Mouse (Mus musculus): ENCODE measurements at regions not wholly inside any gene's neighbourhood (a gene's known extent, or its start where the extent isn't known, plus 50 kb on each side); places are given as distances from the start of the nearest gene placed in this dataset.

DNA sequence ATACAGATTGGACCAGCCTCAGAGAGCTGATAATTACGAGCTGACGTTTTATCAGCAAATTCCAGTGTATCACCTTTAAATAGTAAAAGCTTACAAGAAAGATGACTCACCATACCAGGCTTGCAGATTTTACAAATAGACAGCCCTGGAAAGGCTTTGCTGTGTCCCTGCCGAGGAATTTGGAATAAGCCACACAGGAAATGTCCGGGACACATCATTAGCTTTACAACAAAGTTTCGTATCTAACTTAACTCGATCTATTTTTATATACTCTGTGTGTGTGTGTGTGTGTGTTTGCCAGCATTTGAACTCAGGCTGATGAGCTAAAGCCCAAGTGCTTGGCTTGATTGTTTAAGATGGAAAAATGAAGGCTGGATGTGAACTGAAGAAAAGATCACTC lies 69.8 kb upstream of the Plekha5 start:
- TF ChIP-seq CTCF (IDR thresholded peaks at IDR 0.05; ENCODE audit: low read depth, low read length): no peak
- TF ChIP-seq POLR2A (IDR thresholded peaks at IDR 0.05; ENCODE audit: extremely low read depth, insufficient read depth, low read length): no peak
- 81% methylated on average over 6 of the region's 6 CpGs for WGBS
- Histone ChIP-seq H3K27ac (replicated peaks; ENCODE audit: insufficient read depth, low read depth, low read length) (no peak overlapping the region), H3K9ac (ENCODE audit: low read depth, low read length) (no peak overlapping the region), H3K27me3 (ENCODE audit: control insufficient read depth, insufficient read depth, low read length) (no peaks in the 10 kb centered on the region), H3K79me2 (ENCODE audit: control insufficient read depth, insufficient read depth, low read length) (no peaks in the 10 kb centered on the region), H3K36me3 (ENCODE audit: control insufficient read depth, insufficient read depth, low read length) (no peaks in the 10 kb centered on the region), H3K4me3 (ENCODE audit: insufficient read depth, low read depth, low read length) (no peak overlapping the region), H3K4me1 (ENCODE audit: control insufficient read depth, insufficient read depth, low read length) (no peaks in the 10 kb centered on the region)
- no peak for DNase-seq (ENCODE audit: extremely low read depth, low read depth, low spot score)

DNA sequence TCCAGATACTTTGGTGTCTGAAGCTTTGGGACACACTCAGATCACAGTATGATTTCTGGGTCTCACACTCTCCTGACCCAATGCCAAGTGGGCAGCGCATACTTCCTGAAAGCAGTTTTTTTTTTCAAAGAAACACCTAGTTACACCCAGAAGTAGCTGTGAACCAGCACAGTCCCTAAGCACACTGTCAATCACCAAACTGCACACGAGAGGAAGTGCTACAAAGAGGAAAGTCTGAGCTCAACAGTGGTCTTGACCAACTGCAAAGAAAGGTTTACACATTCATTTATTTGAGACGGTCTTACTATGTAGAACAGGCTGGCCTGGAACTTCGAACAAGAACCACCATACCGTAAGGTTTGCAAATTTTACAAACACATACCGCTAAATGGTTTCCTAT lies 70.2 kb upstream of the Plekha5 start:
- 78% methylated on average over 6 of the region's 6 CpGs for WGBS
- no peak overlapping the region for H3K4me3 ChIP-seq (ENCODE audit: insufficient read depth, low read depth, low read length)
- DNase-seq (ENCODE audit: extremely low read depth, low read depth, low spot score): no peak
- no peaks in the 10 kb centered on the region for H3K36me3 ChIP-seq (ENCODE audit: control insufficient read depth, insufficient read depth, low read length)
- H3K27ac ChIP-seq (replicated peaks; ENCODE audit: insufficient read depth, low read depth, low read length): no peak overlapping the region
- no peaks in the 10 kb centered on the region for H3K27me3 ChIP-seq (ENCODE audit: control insufficient read depth, insufficient read depth, low read length)
- no peak overlapping the region for H3K9ac ChIP-seq (ENCODE audit: low read depth, low read length)
- TF ChIP-seq CTCF (IDR thresholded peaks at IDR 0.05; ENCODE audit: low read depth, low read length) (no peak), POLR2A (IDR thresholded peaks at IDR 0.05; ENCODE audit: extremely low read depth, insufficient read depth, low read length) (no peak)
- no peaks in the 10 kb centered on the region for H3K79me2 ChIP-seq (ENCODE audit: control insufficient read depth, insufficient read depth, low read length)
- no peaks in the 10 kb centered on the region for H3K4me1 ChIP-seq (ENCODE audit: control insufficient read depth, insufficient read depth, low read length)

DNA sequence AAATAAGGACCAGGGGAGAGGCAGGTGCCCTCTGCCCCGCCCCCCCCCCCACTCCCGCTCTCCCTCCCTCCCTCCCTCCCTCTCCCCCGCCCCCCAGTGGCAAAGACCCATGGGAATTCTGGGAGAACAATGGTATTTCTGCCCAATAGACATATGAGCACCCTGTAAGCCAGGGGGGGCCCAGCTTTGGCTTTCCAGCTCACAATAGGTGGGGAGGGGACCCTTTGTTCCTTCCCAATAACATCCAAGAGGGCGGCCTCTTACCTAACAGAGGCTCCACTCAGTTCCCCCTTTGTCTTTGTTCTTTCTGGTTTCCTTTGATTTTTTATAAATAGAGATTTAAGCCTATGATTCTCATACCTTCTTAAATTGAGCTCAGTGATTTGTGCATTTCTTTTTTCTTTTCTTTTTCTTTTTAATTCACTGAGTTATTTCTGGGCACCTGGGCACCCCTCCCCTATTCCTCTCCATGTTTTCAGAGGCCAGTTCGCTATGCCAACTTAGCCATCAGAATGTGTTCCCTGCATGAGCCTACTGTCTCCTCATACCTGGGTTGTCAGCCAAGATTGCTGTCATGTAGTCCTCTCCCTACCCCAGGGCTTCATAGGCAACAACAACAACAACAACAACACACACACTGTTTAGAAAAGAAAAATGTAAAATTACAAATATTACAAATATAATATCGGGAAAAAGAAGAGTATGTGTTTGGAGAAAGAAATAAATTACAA lies 72.3 kb upstream of the Plekha5 start:
- WGBS: 93% methylated on average over 5 of the region's 6 CpGs
- no peaks in the 10 kb centered on the region for H3K4me1 ChIP-seq (ENCODE audit: control insufficient read depth, insufficient read depth, low read length)
- no peak for DNase-seq (ENCODE audit: extremely low read depth, low read depth, low spot score)
- no peak for TF ChIP-seq CTCF (IDR thresholded peaks at IDR 0.05; ENCODE audit: low read depth, low read length)
- no peak for TF ChIP-seq POLR2A (IDR thresholded peaks at IDR 0.05; ENCODE audit: extremely low read depth, insufficient read depth, low read length)
- no peaks in the 10 kb centered on the region for H3K79me2 ChIP-seq (ENCODE audit: control insufficient read depth, insufficient read depth, low read length)
- no peak overlapping the region for H3K4me3 ChIP-seq (ENCODE audit: insufficient read depth, low read depth, low read length)
- H3K9ac ChIP-seq (ENCODE audit: low read depth, low read length): no peak overlapping the region
- H3K27me3 ChIP-seq (ENCODE audit: control insufficient read depth, insufficient read depth, low read length): no peaks in the 10 kb centered on the region
- H3K36me3 ChIP-seq (ENCODE audit: control insufficient read depth, insufficient read depth, low read length): no peaks in the 10 kb centered on the region
- no peak overlapping the region for H3K27ac ChIP-seq (replicated peaks; ENCODE audit: insufficient read depth, low read depth, low read length)

DNA sequence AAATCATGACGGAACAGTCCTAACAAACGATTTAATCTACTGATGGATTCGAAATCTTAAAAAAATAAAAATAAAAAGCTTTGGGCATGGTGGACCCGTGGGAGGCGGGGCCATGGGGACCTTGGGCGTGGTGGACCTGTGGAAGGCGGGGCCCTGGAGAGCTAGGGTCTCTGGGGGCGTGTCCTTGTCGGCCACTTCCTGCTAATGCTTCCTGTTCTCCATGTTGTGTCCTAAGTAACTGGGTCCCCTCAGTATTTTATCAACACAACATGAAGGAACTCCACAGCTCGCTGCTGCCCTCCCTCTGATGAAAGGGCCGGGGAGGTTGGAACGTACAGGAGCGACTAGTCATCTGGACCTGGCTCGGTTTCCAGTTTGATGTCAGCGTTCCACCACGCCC lies 75.3 kb upstream of the Plekha5 start:
- Histone ChIP-seq H3K4me1 (ENCODE audit: control insufficient read depth, insufficient read depth, low read length) (no peaks in the 10 kb centered on the region), H3K27ac (replicated peaks; ENCODE audit: insufficient read depth, low read depth, low read length) (no peak overlapping the region), H3K36me3 (ENCODE audit: control insufficient read depth, insufficient read depth, low read length) (no peaks in the 10 kb centered on the region), H3K79me2 (ENCODE audit: control insufficient read depth, insufficient read depth, low read length) (no peaks in the 10 kb centered on the region), H3K4me3 (ENCODE audit: insufficient read depth, low read depth, low read length) (no peak overlapping the region), H3K9ac (ENCODE audit: low read depth, low read length) (no peak overlapping the region), H3K27me3 (ENCODE audit: control insufficient read depth, insufficient read depth, low read length) (no peaks in the 10 kb centered on the region)
- 93% methylated on average over 16 of the region's 16 CpGs for WGBS
- no peak for DNase-seq (ENCODE audit: extremely low read depth, low read depth, low spot score)
- no peak for TF ChIP-seq POLR2A (IDR thresholded peaks at IDR 0.05; ENCODE audit: extremely low read depth, insufficient read depth, low read length)
- no peak for TF ChIP-seq CTCF (IDR thresholded peaks at IDR 0.05; ENCODE audit: low read depth, low read length)

GRCm38 (mm10) chr6:140346929-140347328 lies 76.9 kb upstream of the Plekha5 start:
- no peak for TF ChIP-seq CTCF (IDR thresholded peaks at IDR 0.05; ENCODE audit: low read depth, low read length)
- TF ChIP-seq POLR2A (IDR thresholded peaks at IDR 0.05; ENCODE audit: extremely low read depth, insufficient read depth, low read length): no peak
- DNase-seq (ENCODE audit: extremely low read depth, low read depth, low spot score): peak; percentile 47
- Histone ChIP-seq H3K9ac (ENCODE audit: low read depth, low read length) (no peak overlapping the region), H3K79me2 (ENCODE audit: control insufficient read depth, insufficient read depth, low read length) (no peaks in the 10 kb centered on the region), H3K27me3 (ENCODE audit: control insufficient read depth, insufficient read depth, low read length) (no peaks in the 10 kb centered on the region), H3K27ac (replicated peaks; ENCODE audit: insufficient read depth, low read depth, low read length) (no peak overlapping the region), H3K36me3 (ENCODE audit: control insufficient read depth, insufficient read depth, low read length) (no peaks in the 10 kb centered on the region), H3K4me1 (ENCODE audit: control insufficient read depth, insufficient read depth, low read length) (no peaks in the 10 kb centered on the region), H3K4me3 (ENCODE audit: insufficient read depth, low read depth, low read length) (no peak overlapping the region)
- WGBS: 56% methylated on average over 6 of the region's 6 CpGs

GRCm38 (mm10) chr6:140343638-140344037 lies 80.2 kb upstream of the Plekha5 start:
- no peak for TF ChIP-seq POLR2A (IDR thresholded peaks at IDR 0.05; ENCODE audit: extremely low read depth, insufficient read depth, low read length)
- TF ChIP-seq CTCF (IDR thresholded peaks at IDR 0.05; ENCODE audit: low read depth, low read length): no peak
- no peaks in the 10 kb centered on the region for H3K79me2 ChIP-seq (ENCODE audit: control insufficient read depth, insufficient read depth, low read length)
- no peaks in the 10 kb centered on the region for H3K27me3 ChIP-seq (ENCODE audit: control insufficient read depth, insufficient read depth, low read length)

More at GRCm38 (mm10) chr6:140343638-140344037, 80.2 kb upstream of the Plekha5 start:
- Histone ChIP-seq H3K36me3 (ENCODE audit: control insufficient read depth, insufficient read depth, low read length) (no peaks in the 10 kb centered on the region), H3K4me1 (ENCODE audit: control insufficient read depth, insufficient read depth, low read length) (no peaks in the 10 kb centered on the region), H3K4me3 (ENCODE audit: insufficient read depth, low read depth, low read length) (no peak overlapping the region), H3K27ac (replicated peaks; ENCODE audit: insufficient read depth, low read depth, low read length) (no peak overlapping the region), H3K9ac (ENCODE audit: low read depth, low read length) (no peak overlapping the region)
- no peak for DNase-seq (ENCODE audit: extremely low read depth, low read depth, low spot score)
- 78% methylated on average over 11 of the region's 11 CpGs for WGBS
